Mouse (Mus musculus) hindbrain, embryonic 15.5 days (tissue): ENCODE measurements around the gene Icmt. TPM values are rescaled to one million over a fixed set of nuclear protein-coding genes. Genes with fewer than 3 reads are reported as not detected.
A peak's percentile ranks its signal among the peaks of the same experiment; 100 is the strongest.

Source experiments
- ATAC-seq: fragments of 200-750 bp; cut with Nextera tagmentation; 2 replicates; pipeline ENCODE4 v1.8.0; 2017; ENCODE audit warnings: low read depth, moderate number of reproducible peaks, moderate TSS enrichment; ENCODE audit not compliant: low FRiP score
- H3K27ac ChIP-seq: fragments of 300-500 bp; sonication (generic); replicated peaks from 2 replicates; pipeline ENCODE4 v1.5.1; 2015; ENCODE audit warnings: mild to moderate bottlenecking, inconsistent platforms
- H3K27me3 ChIP-seq: fragments of 300-500 bp; sonication (generic); 2 replicates; pipeline ENCODE4 v1.6.1; 2015; ENCODE audit warnings: control low read depth, inconsistent platforms
- H3K36me3 ChIP-seq: fragments of 300-500 bp; sonication (generic); 2 replicates; pipeline ENCODE4 v1.6.1; 2015; ENCODE audit warnings: control low read depth, inconsistent platforms
- H3K4me1 ChIP-seq: fragments of 300-500 bp; sonication (generic); replicated peaks from 2 replicates; pipeline ENCODE4 v1.6.1; 2015; ENCODE audit warnings: control low read depth, inconsistent platforms
- H3K4me2 ChIP-seq: fragments of 300-500 bp; sonication (generic); 2 replicates; pipeline ENCODE4 v1.6.1; 2015; ENCODE audit warnings: moderate library complexity, mild to moderate bottlenecking, inconsistent platforms
- H3K4me3 ChIP-seq: fragments of 300-500 bp; sonication (generic); 2 replicates; pipeline ENCODE4 v1.5.1; 2015; ENCODE audit warnings: mild to moderate bottlenecking, inconsistent platforms
- H3K9ac ChIP-seq: fragments of 300-500 bp; sonication (generic); 2 replicates; pipeline ENCODE4 v1.6.1; 2015; ENCODE audit warnings: inconsistent platforms
- H3K9me3 ChIP-seq: fragments of 300-500 bp; sonication (generic); 2 replicates; pipeline ENCODE4 v1.6.1; 2016; ENCODE audit warnings: control low read depth, inconsistent platforms
- WGBS: fragments of 180-500 bp; shearing (Covaris S2); methylation state at CpG from one replicate; pipeline ENCODE4 v1.1.7; 2015; 5-methylcytosine and 5-hydroxymethylcytosine counted together
- polyA plus RNA-seq: library from polyadenylated mRNA; unstranded; fragments of >200 nt; fragmentation: Nextera tagmentation; extraction: Ambion mirVana; gene quantifications from 2 replicates; pipeline ENCODE4 v1.2.1, GENCODE M21; 2015

Icmt gene
- polyA plus RNA-seq, 1 experiment from 2014 or later: 22.2 TPM

- Histone ChIP-seq H3K4me1 (peaks cover 46% of the 10 kb centered on the region), H3K27ac (no peak overlapping the region), H3K36me3 (0 out of 2 replicates have a peak, but pooled peaks cover 2% of the 10 kb centered on the region), H3K4me2 (no peak overlapping the region), H3K4me3 (no peak overlapping the region), H3K9ac (no peak overlapping the region), H3K27me3 (peaks cover 49% of the 10 kb centered on the region), H3K9me3 (no peaks in the 10 kb centered on the region)
- 52% methylated on average over 10 of the region's 10 CpGs for WGBS
- ATAC-seq: no peak
Observed at GRCm38 (mm10) chr4:152276389-152277347, 20.4 kb upstream of the Icmt start.

DNA sequence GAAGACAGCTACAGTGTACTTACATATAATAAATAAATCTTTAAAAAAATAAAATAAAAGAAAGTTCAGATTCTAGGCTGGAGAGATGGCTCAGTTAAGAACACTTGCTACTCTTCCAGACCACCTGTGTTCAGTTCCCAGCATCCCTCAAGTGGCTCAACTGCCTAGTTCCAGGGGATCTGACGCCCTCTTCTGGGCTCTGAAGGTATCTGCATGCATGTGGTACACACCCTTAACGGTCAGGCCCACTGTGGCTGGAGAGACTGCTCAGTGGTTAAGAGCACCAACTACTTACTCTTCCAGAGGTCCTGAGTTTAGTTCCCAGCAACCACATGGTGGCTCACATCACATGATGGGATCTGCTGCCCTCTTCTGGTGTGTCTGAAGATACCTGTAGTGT, 19.1 kb upstream of the Icmt start:
- no peak overlapping the region for H3K4me2 ChIP-seq
- WGBS: 67% methylated on average over 2 of the region's 2 CpGs
- H3K9ac ChIP-seq: no peak overlapping the region
- H3K4me1 ChIP-seq: peaks cover 41% of the 10 kb centered on the region
- no peak overlapping the region for H3K4me3 ChIP-seq
- H3K36me3 ChIP-seq: no peaks in the 10 kb centered on the region
- peaks cover 62% of the 10 kb centered on the region for H3K27me3 ChIP-seq
- no peaks in the 10 kb centered on the region for H3K9me3 ChIP-seq
- H3K27ac ChIP-seq: no peak overlapping the region
- ATAC-seq: no peak

DNA sequence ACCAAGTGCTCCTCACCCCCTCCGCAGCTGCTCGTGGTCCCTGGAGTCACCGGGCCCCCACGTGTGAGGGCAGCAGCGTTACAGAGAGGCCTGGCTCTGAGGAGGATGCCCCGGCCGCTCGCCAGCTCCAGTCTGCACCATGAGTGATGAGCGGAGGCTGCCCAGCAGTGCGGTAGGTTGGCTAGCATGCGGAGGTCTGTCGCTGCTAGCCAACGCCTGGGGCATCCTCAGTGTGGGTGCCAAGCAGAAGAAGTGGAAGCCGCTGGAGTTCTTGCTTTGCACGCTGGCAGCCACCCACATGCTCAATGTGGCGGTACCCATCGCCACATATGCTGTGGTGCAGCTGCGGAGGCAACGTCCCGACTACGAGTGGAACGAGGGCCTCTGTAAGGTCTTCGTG, 18.0 kb upstream of the Icmt start:
- peaks cover 72% of the 10 kb centered on the region for H3K27me3 ChIP-seq
- H3K36me3 ChIP-seq: no peaks in the 10 kb centered on the region
- no peak overlapping the region for H3K9ac ChIP-seq
- 0 out of 2 replicates have a peak, but pooled peaks have one; percentile 25 for ATAC-seq
- no peaks in the 10 kb centered on the region for H3K9me3 ChIP-seq
- H3K27ac ChIP-seq: no peak overlapping the region
- H3K4me3 ChIP-seq: no peak overlapping the region
- WGBS: 77% methylated on average over 23 of the region's 23 CpGs
- peaks cover 38% of the 10 kb centered on the region for H3K4me1 ChIP-seq
- H3K4me2 ChIP-seq: no peak overlapping the region

- peaks cover 84% of the 10 kb centered on the region for H3K27me3 ChIP-seq
- H3K4me3 ChIP-seq: no peak overlapping the region
- no peak overlapping the region for H3K9ac ChIP-seq
- H3K4me1 ChIP-seq: peaks cover 23% of the 10 kb centered on the region
- WGBS: 52% methylated on average over 15 of the region's 15 CpGs
- no peak overlapping the region for H3K27ac ChIP-seq
- H3K9me3 ChIP-seq: no peaks in the 10 kb centered on the region
- no peak for ATAC-seq
- no peaks in the 10 kb centered on the region for H3K36me3 ChIP-seq
- H3K4me2 ChIP-seq: no peak overlapping the region
Observed at GRCm38 (mm10) chr4:152281601-152282000, 15.4 kb upstream of the Icmt start.

- Histone ChIP-seq H3K9me3 (no peaks in the 10 kb centered on the region), H3K4me3 (peak overlapping the region; percentile 35), H3K4me2 (peak overlapping the region; percentile 64), H3K36me3 (no peaks in the 10 kb centered on the region), H3K4me1 (peaks cover 33% of the 10 kb centered on the region), H3K27me3 (peaks cover 86% of the 10 kb centered on the region), H3K9ac (peak overlapping the region; percentile 36), H3K27ac (no peak overlapping the region)
- ATAC-seq: no peak
- 15% methylated on average over 34 of the region's 34 CpGs for WGBS
Observed at GRCm38 (mm10) chr4:152282721-152283120, 14.3 kb upstream of the Icmt start.

DNA sequence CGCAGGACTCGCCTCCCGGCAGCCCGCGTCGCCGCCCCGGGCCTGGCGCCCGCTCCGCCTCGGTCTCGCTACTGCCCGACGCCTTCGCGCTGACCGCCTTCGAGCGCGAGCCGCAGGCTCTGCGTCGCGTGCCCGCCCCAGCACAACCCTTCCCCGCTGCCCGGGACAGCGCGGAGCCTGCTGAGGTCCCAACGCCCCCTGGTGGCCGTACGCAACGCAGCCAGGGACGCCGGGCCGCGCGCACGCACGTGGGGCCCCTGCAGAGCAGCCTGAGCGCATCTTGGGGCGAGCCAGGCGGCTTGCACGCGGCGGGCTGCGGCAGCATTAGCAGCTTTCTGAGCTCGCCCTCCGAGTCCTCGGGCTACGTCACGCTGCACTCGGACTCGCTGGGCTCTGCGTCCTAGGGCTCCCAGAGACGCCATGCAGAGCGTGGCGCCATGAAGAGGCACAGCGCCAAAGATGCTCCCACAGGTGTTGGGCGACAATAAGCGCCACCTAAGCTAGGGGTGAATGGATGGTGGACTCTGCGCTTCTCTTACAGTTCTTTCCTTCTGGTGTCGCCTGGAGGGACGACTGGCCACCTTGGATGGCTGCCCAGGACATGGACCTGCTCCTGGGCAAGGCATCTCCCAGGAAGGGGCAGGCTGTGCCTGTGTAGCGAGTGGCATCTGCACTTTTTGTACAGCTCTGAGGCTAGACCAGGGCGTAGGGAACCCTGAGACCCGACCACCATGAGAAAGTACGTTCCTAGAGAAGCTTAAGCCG, 13.7 kb upstream of the Icmt start:
- Histone ChIP-seq H3K4me3 (peak overlapping the region; percentile 35), H3K27me3 (peaks cover 93% of the 10 kb centered on the region), H3K4me1 (peaks cover 39% of the 10 kb centered on the region), H3K9ac (peak overlapping the region; percentile 36), H3K36me3 (no peaks in the 10 kb centered on the region), H3K27ac (no peak overlapping the region), H3K4me2 (peak overlapping the region; percentile 64), H3K9me3 (no peaks in the 10 kb centered on the region)
- 7% methylated on average over 70 of the region's 70 CpGs for WGBS
- peak; percentile 70 for ATAC-seq

DNA sequence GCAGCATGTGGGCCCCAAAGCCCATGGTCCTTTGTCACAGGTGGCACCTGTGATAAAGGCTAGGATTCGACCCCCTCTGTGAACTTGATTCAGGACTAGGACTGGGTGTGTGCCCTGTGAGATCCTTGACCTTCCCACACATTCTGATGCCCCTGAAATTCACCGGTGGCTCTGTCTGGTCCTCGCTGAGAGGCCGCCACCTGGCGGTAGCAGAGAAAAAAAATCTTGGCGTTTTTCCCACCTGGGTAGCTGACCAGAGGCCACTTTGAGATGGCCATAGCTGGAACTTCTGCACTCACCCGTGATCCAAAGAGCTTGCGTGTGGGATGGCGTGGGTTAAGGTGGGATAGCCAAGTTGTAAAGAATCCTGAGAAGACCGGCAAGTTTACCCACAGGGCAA, 11.5 kb upstream of the Icmt start:
- ATAC-seq: no peak
- no peak overlapping the region for H3K4me3 ChIP-seq
- 5% methylated on average over 10 of the region's 10 CpGs for WGBS

DNA sequence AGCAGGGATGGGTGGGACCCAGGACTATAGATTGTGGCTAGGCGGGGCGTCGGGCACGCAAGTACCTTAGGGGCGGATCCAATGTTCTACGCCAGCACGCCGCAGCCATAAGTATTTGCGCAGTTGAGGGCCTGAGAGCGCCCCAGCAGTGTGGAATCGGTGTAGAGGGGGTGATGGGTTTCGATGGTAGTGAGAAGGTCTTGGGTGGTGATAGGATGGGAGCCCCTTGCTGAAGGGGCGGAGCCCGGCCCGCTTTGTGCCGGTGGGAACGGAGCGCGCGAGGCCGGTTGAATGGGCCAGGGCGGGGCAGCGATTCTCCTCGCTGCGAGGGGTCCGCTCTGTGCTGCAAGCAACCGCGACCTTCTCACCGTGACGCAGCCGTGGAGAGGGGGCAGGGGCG, 10.8 kb upstream of the Icmt start:
- Histone ChIP-seq H3K4me1 (peaks cover 58% of the 10 kb centered on the region), H3K4me3 (peak overlapping the region; percentile 38), H3K27me3 (peaks cover 90% of the 10 kb centered on the region), H3K9me3 (no peaks in the 10 kb centered on the region), H3K4me2 (peak overlapping the region; percentile 77), H3K36me3 (no peaks in the 10 kb centered on the region), H3K9ac (peak overlapping the region; percentile 49), H3K27ac (peak overlapping the region; percentile 50)
- WGBS: under 1% methylated on average over 32 of the region's 32 CpGs
- peak; percentile 59 for ATAC-seq

More for the DNA sequence above, 11.5 kb upstream of the Icmt start:
- H3K9ac ChIP-seq: no peak overlapping the region
- peaks cover 51% of the 10 kb centered on the region for H3K4me1 ChIP-seq
- H3K36me3 ChIP-seq: no peaks in the 10 kb centered on the region
- H3K27me3 ChIP-seq: peaks cover 90% of the 10 kb centered on the region
- no peak overlapping the region for H3K4me2 ChIP-seq
- no peak overlapping the region for H3K27ac ChIP-seq
- no peaks in the 10 kb centered on the region for H3K9me3 ChIP-seq

- H3K4me2 ChIP-seq: peak overlapping the region; percentile 77
- H3K27ac ChIP-seq: no peak overlapping the region
- no peaks in the 10 kb centered on the region for H3K36me3 ChIP-seq
- peaks cover 90% of the 10 kb centered on the region for H3K27me3 ChIP-seq
- ATAC-seq: no peak
- no peaks in the 10 kb centered on the region for H3K9me3 ChIP-seq
- 5% methylated on average over 26 of the region's 26 CpGs for WGBS
- peak overlapping the region; percentile 38 for H3K4me3 ChIP-seq
- H3K9ac ChIP-seq: peak overlapping the region; percentile 49; the same call in 1 of the 2 replicates
- peaks cover 61% of the 10 kb centered on the region for H3K4me1 ChIP-seq
Observed at GRCm38 (mm10) chr4:152286887-152287286, 10.1 kb upstream of the Icmt start.

- Histone ChIP-seq H3K9ac (no peak overlapping the region), H3K36me3 (no peaks in the 10 kb centered on the region), H3K27ac (no peak overlapping the region), H3K4me3 (no peak overlapping the region; the same call in 1 of the 2 replicates), H3K4me2 (peak overlapping the region; percentile 77; the same call in 1 of the 2 replicates), H3K4me1 (peaks cover 64% of the 10 kb centered on the region), H3K9me3 (no peaks in the 10 kb centered on the region), H3K27me3 (peaks cover 90% of the 10 kb centered on the region)
- ATAC-seq: no peak
- 8% methylated on average over 19 of the region's 19 CpGs for WGBS
Observed at GRCm38 (mm10) chr4:152287317-152288120, 9.5 kb upstream of the Icmt start.

DNA sequence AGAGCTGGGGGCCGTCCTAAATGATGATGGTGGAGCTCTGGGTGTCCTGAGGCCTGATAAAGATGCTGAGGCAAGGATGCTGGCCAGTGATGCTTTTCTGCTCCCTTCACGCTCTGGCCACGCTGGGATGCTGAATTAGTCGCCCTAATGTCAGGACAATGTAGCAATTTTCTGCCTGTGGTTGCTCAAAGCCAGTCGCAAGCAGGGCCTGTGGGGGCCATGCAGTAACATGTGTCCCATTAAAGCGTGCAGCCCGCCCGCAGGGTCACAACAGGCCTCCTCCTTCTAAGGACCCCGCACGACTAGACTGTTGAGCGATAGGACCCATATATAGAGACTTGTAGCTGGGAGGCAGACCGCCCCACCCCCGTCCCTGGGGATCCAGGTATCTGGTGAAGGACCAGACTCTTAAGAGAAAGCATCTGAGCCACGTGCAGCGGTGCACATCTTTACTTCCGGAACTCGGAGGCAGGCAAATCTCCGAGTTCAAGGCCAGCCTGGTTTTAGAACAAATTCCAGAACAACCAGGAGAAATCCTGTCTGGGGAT, 8.6 kb upstream of the Icmt start:
- Histone ChIP-seq H3K9me3 (no peaks in the 10 kb centered on the region), H3K9ac (no peak overlapping the region), H3K27ac (no peak overlapping the region), H3K4me1 (peaks cover 63% of the 10 kb centered on the region), H3K4me3 (no peak overlapping the region), H3K4me2 (no peak overlapping the region), H3K36me3 (no peaks in the 10 kb centered on the region), H3K27me3 (peaks cover 89% of the 10 kb centered on the region)
- 22% methylated on average over 18 of the region's 18 CpGs for WGBS
- ATAC-seq: no peak
